Mouse (Mus musculus) midbrain, embryonic 14.5 days (tissue): ENCODE measurements around the gene Avpi1. TPM values are rescaled to one million over a fixed set of nuclear protein-coding genes. Genes with fewer than 3 reads are reported as not detected.

Source experiments
- ATAC-seq: fragments of 200-750 bp; cut with Nextera tagmentation; 2 replicates; pipeline ENCODE4 v1.8.0; 2017; ENCODE audit warnings: moderate number of reproducible peaks, moderate library complexity; ENCODE audit not compliant: low FRiP score, low TSS enrichment
- DNase-seq: peaks from one replicate; pipeline ENCODE4 v3.0.0-alpha.2; 2015
- H3K27ac ChIP-seq: fragments of 300-500 bp; sonication (generic); replicated peaks from 2 replicates; pipeline ENCODE4 v1.5.1; 2014; ENCODE audit warnings: mild to moderate bottlenecking, low read depth, low read length, moderate library complexity
- H3K27me3 ChIP-seq: fragments of 300-500 bp; sonication (generic); 2 replicates; pipeline ENCODE4 v1.6.1; 2014; ENCODE audit warnings: low read length, control low read depth, mixed read lengths; ENCODE audit not compliant: control insufficient read depth, insufficient read depth
- H3K36me3 ChIP-seq: fragments of 300-500 bp; sonication (generic); 2 replicates; pipeline ENCODE4 v1.6.1; 2014; ENCODE audit warnings: low read length, control low read depth; ENCODE audit not compliant: control insufficient read depth, insufficient read depth
- H3K4me1 ChIP-seq: fragments of 300-500 bp; sonication (generic); 2 replicates; pipeline ENCODE4 v1.6.1; 2014; ENCODE audit warnings: mild to moderate bottlenecking, antibody characterized with exemption, low read length, control low read depth; ENCODE audit not compliant: control insufficient read depth, insufficient read depth
- H3K4me2 ChIP-seq: fragments of 300-500 bp; sonication (generic); 2 replicates; pipeline ENCODE4 v1.6.1; 2014; ENCODE audit warnings: mild to moderate bottlenecking, low read length, moderate library complexity
- H3K4me3 ChIP-seq: fragments of 300-500 bp; sonication (generic); replicated peaks from 2 replicates; pipeline ENCODE4 v1.5.1; 2014; ENCODE audit warnings: low read depth, low read length
- H3K9ac ChIP-seq: fragments of 300-500 bp; sonication (generic); replicated peaks from 2 replicates; pipeline ENCODE4 v1.6.1; 2014; ENCODE audit warnings: mild to moderate bottlenecking, low read length, moderate library complexity
- H3K9me3 ChIP-seq: fragments of 300-500 bp; sonication (generic); 2 replicates; pipeline ENCODE4 v1.6.1; 2016; ENCODE audit warnings: low read length, control low read depth, mixed read lengths; ENCODE audit not compliant: control insufficient read depth
- WGBS: fragments of 180-500 bp; shearing (Covaris S2); extraction: QIAGEN DNeasy Blood & Tissue Kit; methylation state at CpG from one replicate; pipeline ENCODE4 v1.1.7; 2014; 5-methylcytosine and 5-hydroxymethylcytosine counted together
- polyA plus RNA-seq: library from polyadenylated mRNA; unstranded; fragments of >200 nt; fragmentation: Nextera tagmentation; extraction: Ambion mirVana; gene quantifications from 2 replicates; pipeline ENCODE4 v1.2.1, GENCODE M21; 2014

Avpi1 gene
- polyA plus RNA-seq, 1 experiment from 2014 or later = 5.8 TPM

DNA sequence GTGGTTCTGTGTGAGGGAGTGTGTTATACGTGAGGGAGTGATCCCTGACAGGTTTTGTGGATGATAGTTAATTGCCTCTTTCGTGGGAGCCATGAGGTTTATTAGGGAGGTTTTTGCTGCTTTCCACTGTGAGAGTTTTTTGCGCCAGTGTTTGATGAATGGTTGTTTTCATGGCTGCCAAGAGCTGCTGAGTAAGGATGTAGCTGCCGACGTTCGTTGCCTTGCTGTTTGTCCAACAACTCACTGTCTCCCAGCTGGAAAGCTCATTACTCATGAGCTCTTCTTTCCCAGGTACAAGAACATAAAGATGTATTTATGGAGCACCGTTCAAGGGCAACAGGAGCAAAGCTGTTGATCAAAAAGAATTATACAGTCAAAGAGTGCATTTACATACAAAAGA is 35.3 kb upstream of the Avpi1 start:
- Histone ChIP-seq H3K9ac (no peak overlapping the region), H3K4me1 (no peaks in the 10 kb centered on the region), H3K27me3 (0 out of 2 replicates have a peak, but pooled peaks cover 6% of the 10 kb centered on the region), H3K36me3 (no peaks in the 10 kb centered on the region), H3K4me3 (no peak overlapping the region), H3K27ac (no peak overlapping the region), H3K9me3 (no peaks in the 10 kb centered on the region), H3K4me2 (no peak overlapping the region)
- ATAC-seq = no peak
- 63% methylated on average over 7 of the region's 7 CpGs for WGBS
- DNase-seq = no peak

DNA sequence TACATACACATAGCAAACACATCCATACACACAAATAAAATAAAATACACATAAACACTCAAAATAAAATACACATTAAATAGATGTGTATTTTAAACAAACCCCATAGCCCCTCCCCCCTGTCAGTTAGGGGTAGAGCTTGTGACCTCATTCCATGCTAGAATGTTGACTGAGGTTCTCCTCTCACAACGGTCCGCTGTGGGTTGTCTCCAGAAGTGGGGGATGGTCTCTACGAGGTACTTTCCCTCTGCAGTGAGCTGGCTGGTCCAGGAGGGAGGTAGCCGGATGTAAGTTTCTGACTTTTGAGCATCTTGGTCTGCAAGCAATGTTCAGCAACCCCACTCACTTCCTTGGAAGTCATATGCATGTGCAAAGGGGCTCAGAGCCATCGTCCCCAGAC is 34.9 kb upstream of the Avpi1 start, which contains the start of gene Zfyve27:
Gene Zfyve27, plus strand, starts transcription at position 188 of the 400 bp plus-strand sequence.
- ATAC-seq = no peak
- 80% methylated on average over 5 of the region's 5 CpGs for WGBS

GRCm38 (mm10) chr19:42158246-42159017 is 29.6 kb upstream of the Avpi1 start:
- Histone ChIP-seq H3K27me3 (no peaks in the 10 kb centered on the region), H3K36me3 (no peaks in the 10 kb centered on the region), H3K27ac (0 out of 2 replicates have a peak overlapping the region, but pooled peaks have one; percentile 32), H3K9me3 (no peaks in the 10 kb centered on the region), H3K4me3 (no peak overlapping the region), H3K4me2 (no peak overlapping the region), H3K9ac (no peak overlapping the region), H3K4me1 (no peaks in the 10 kb centered on the region)
- 60% methylated on average over 13 of the region's 13 CpGs for whole genome bisulfite sequencing
- ATAC-seq (no peak), DNase-seq (no peak)

More for the DNA sequence above, 34.9 kb upstream of the Avpi1 start, which contains the start of gene Zfyve27:
- Histone ChIP-seq H3K4me2 (no peak within 1 kb of the TSS), H3K9me3 (no peaks in the 10 kb centered on the region), H3K4me3 (no peak within 1 kb of the TSS), H3K36me3 (no peaks in the 10 kb centered on the region), H3K4me1 (no peaks in the 10 kb centered on the region), H3K27ac (no peak within 1 kb of the TSS), H3K9ac (no peak within 1 kb of the TSS), H3K27me3 (0 out of 2 replicates have a peak, but pooled peaks cover 2% of the 10 kb centered on the region)
- no peak for DNase-seq

GRCm38 (mm10) chr19:42157493-42158237 is 28.8 kb upstream of the Avpi1 start:
- WGBS = 79% methylated on average over 12 of the region's 12 CpGs
- H3K4me2 ChIP-seq = no peak overlapping the region
- no peak for ATAC-seq
- no peaks in the 10 kb centered on the region for H3K27me3 ChIP-seq
- no peaks in the 10 kb centered on the region for H3K4me1 ChIP-seq
- 0 out of 2 replicates have a peak overlapping the region, but pooled peaks have one; percentile 32 for H3K27ac ChIP-seq
- no peak overlapping the region for H3K4me3 ChIP-seq
- H3K9ac ChIP-seq = no peak overlapping the region
- no peaks in the 10 kb centered on the region for H3K36me3 ChIP-seq
- H3K9me3 ChIP-seq = no peaks in the 10 kb centered on the region
- no peak for DNase-seq

GRCm38 (mm10) chr19:42151990-42152389 is 23.1 kb upstream of the Avpi1 start:
- Histone ChIP-seq H3K36me3 (no peaks in the 10 kb centered on the region), H3K27ac (no peak overlapping the region), H3K27me3 (peaks cover 13% of the 10 kb centered on the region), H3K4me1 (no peaks in the 10 kb centered on the region), H3K4me3 (no peak overlapping the region), H3K9ac (no peak overlapping the region), H3K4me2 (no peak overlapping the region), H3K9me3 (no peaks in the 10 kb centered on the region)
- 3% methylated on average over 6 of the region's 6 CpGs for WGBS
- ATAC-seq = peak; percentile 48; the same call in 1 of the 2 replicates
- peak; percentile 89 for DNase-seq

DNA sequence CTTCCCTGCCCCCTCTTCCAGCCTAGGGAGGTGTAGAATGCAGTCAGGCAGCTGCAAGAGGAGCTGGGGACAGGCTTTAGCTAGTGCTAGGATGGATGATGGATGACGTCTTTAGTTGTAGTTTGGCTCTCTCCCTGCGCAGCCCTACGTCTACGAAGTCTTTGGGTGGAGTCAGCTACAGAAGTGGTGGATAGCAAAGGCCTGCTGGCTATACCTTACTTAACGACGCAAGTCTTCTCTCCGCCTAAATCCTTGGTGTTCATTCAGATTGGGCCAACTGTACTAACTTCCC is 19.7 kb upstream of the Avpi1 start:
- Histone ChIP-seq H3K36me3 (no peaks in the 10 kb centered on the region), H3K9me3 (no peaks in the 10 kb centered on the region), H3K4me2 (peak overlapping the region; percentile 83), H3K27me3 (peaks cover 24% of the 10 kb centered on the region), H3K4me3 (peak overlapping the region; percentile 48), H3K4me1 (no peaks in the 10 kb centered on the region), H3K9ac (peak overlapping the region; percentile 72; the same call in 1 of the 2 replicates), H3K27ac (no peak overlapping the region)
- DNase-seq = no peak
- WGBS = 26% methylated on average over 7 of the region's 7 CpGs
- ATAC-seq = no peak

GRCm38 (mm10) chr19:42147769-42148568 is 19.1 kb upstream of the Avpi1 start:
- H3K4me3 ChIP-seq = peak overlapping the region; percentile 48
- peaks cover 24% of the 10 kb centered on the region for H3K27me3 ChIP-seq
- peak overlapping the region; percentile 37; the same call in 1 of the 2 replicates for H3K27ac ChIP-seq
- H3K4me2 ChIP-seq = peak overlapping the region; percentile 83
- peak; percentile 44; the same call in 1 of the 2 replicates for ATAC-seq
- H3K9me3 ChIP-seq = no peaks in the 10 kb centered on the region
- peak; percentile 69 for DNase-seq
- no peaks in the 10 kb centered on the region for H3K4me1 ChIP-seq
- under 1% methylated on average over 63 of the region's 63 CpGs for WGBS
- H3K36me3 ChIP-seq = no peaks in the 10 kb centered on the region
- peak overlapping the region; percentile 72 for H3K9ac ChIP-seq

DNA sequence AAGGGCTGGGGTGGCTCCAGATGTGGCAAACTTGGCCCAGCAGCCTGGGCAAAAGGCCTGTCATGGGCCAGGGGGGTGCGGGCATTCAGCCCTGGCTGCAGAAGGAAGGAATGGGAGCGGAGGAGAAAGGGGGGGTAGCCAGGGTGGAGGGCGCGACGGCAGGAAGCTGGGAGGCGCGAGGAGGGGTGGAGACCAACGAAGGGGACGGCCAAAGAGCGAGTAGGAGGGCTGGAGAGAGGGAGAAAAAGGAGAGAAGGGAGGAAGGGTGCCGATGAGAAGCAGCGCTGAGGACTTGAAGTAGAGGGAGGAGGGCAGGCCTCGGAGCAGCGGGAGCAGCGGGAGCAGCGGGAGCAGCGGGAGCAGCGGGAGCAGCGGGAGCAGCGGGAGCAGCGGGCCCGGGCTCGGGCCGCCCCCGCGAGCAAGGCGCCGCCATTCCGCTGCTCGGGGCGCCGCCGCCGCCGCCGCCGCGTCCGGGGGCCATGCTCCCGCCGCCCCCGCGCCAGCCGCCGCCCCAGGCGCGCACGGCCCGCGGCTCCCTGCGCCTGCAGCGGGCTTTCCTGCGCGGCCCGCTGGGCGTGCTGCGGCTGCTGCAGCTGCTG is 18.4 kb upstream of the Avpi1 start, which contains the start of gene Marveld1:
Gene Marveld1, plus strand, starts transcription at position 231 of the 599 bp plus-strand sequence.
- Histone ChIP-seq H3K9ac (peak within 1 kb of the TSS; percentile 72), H3K36me3 (no peaks in the 10 kb centered on the region), H3K4me2 (peak within 1 kb of the TSS; percentile 83), H3K27me3 (peaks cover 24% of the 10 kb centered on the region), H3K27ac (peak within 1 kb of the TSS; percentile 37; the same call in 1 of the 2 replicates), H3K4me3 (peak within 1 kb of the TSS; percentile 48), H3K9me3 (no peaks in the 10 kb centered on the region), H3K4me1 (no peaks in the 10 kb centered on the region)
- peak; percentile 44; the same call in 1 of the 2 replicates for ATAC-seq
- under 1% methylated on average over 51 of the region's 57 CpGs for WGBS
- DNase-seq = peak; percentile 71
